Mouse (Mus musculus) CH12.LX (cell line): ENCODE results near the gene Uhrf1bp1. TPM values are rescaled to one million over a fixed set of nuclear protein-coding genes. Genes with fewer than 3 reads are reported as not detected.

Source experiments
- DNase-seq: peaks from one replicate; pipeline ENCODE4 v3.0.0-alpha.2; 2013; ENCODE audit errors: extremely low read depth
- H3K27ac ChIP-seq: 2 replicates; pipeline ENCODE4 v1.5.1; 2012; ENCODE audit warnings: low read depth, mild to moderate bottlenecking, control low read depth, moderate library complexity; ENCODE audit not compliant: insufficient read depth
- H3K27me3 ChIP-seq: replicated peaks from 2 replicates; pipeline ENCODE3; 2012; ENCODE audit warnings: inconsistent platforms
- H3K36me3 ChIP-seq, 2 experiments: replicated peaks in 1 of 2; 2 replicates each; pipeline versions ENCODE3 to v1.6.1; 2012; ENCODE audit warnings: inconsistent platforms in 1 of 2, low read length in 1 of 2, mild to moderate bottlenecking in 1 of 2, mixed read lengths in 1 of 2, moderate library complexity in 1 of 2; ENCODE audit not compliant: control insufficient read depth in 1 of 2, insufficient read depth in 1 of 2
- H3K4me1 ChIP-seq, 2 experiments: 2 replicates each; pipeline ENCODE4 v1.6.1; 2012; ENCODE audit warnings: inconsistent platforms in 1 of 2, moderate library complexity in 1 of 2; ENCODE audit not compliant: insufficient read depth in 2 of 2, control insufficient read depth in 1 of 2
- H3K4me2 ChIP-seq: 2 replicates; pipeline ENCODE4 v1.6.1; 2012; ENCODE audit warnings: low read depth, mild to moderate bottlenecking, control low read depth; ENCODE audit not compliant: poor library complexity, insufficient read depth, severe bottlenecking
- H3K4me3 ChIP-seq, 3 experiments: fragments of 150-350 bp in 1 of 3; sonication (generic) in 1 of 3; replicated peaks in 1 of 3; 2 replicates each; pipeline versions ENCODE3 to v1.5.1; 2011 to 2012; ENCODE audit warnings: low read depth in 2 of 3, low read length in 2 of 3, mild to moderate bottlenecking in 2 of 3, moderate library complexity in 2 of 3, control low read depth in 1 of 3, improper control_type of control experiment in 1 of 3, inconsistent platforms in 1 of 3, mixed read lengths in 1 of 3; ENCODE audit not compliant: poor library complexity in 1 of 3
- H3K79me2 ChIP-seq: replicated peaks from 2 replicates; pipeline ENCODE4 v1.6.1; 2012; ENCODE audit warnings: mild to moderate bottlenecking, moderate library complexity; ENCODE audit not compliant: control insufficient read depth, poor library complexity, insufficient read depth, severe bottlenecking; ENCODE audit errors: extremely low read depth
- H3K9ac ChIP-seq: 2 replicates; pipeline ENCODE4 v1.6.1; 2012; ENCODE audit warnings: low read depth, mild to moderate bottlenecking, control low read depth, moderate library complexity; ENCODE audit not compliant: insufficient read depth
- H3K9me3 ChIP-seq: replicated peaks from 2 replicates; pipeline ENCODE3; 2012; ENCODE audit warnings: low read length, inconsistent platforms, mixed read lengths
- BHLHE40 ChIP-seq: IDR thresholded peaks from 2 replicates; pipeline ENCODE4 v1.6.1; 2011; ENCODE audit warnings: mild to moderate bottlenecking, low read depth, low read length, improper control_type of control experiment
- CHD2 ChIP-seq: IDR thresholded peaks from 2 replicates; pipeline ENCODE4 v1.6.1; 2011; ENCODE audit warnings: low read length, improper control_type of control experiment
- ELF1 ChIP-seq: IDR thresholded peaks from 2 replicates; pipeline ENCODE4 v1.6.1; 2014; ENCODE audit warnings: low read depth, mild to moderate bottlenecking, inconsistent platforms, low read length, improper control_type of control experiment
- EP300 ChIP-seq: IDR thresholded peaks from 2 replicates; pipeline ENCODE4 v1.6.1; 2011; ENCODE audit warnings: low read length, improper control_type of control experiment
- IRF4 ChIP-seq: IDR thresholded peaks from 2 replicates; pipeline ENCODE4 v1.6.1; 2014; ENCODE audit warnings: low read depth, mild to moderate bottlenecking, inconsistent platforms, low read length, improper control_type of control experiment
- JUN ChIP-seq: IDR thresholded peaks from 2 replicates; pipeline ENCODE4 v1.6.1; 2011; ENCODE audit warnings: low read depth, mild to moderate bottlenecking, low read length, improper control_type of control experiment, moderate library complexity; ENCODE audit not compliant: insufficient read depth
- KAT2A ChIP-seq: IDR thresholded peaks from 2 replicates; pipeline ENCODE4 v1.6.1; 2012; ENCODE audit warnings: low read length, improper control_type of control experiment, inconsistent platforms; ENCODE audit not compliant: insufficient replicate concordance
- MAFK ChIP-seq: IDR thresholded peaks from 2 replicates; pipeline ENCODE4 v1.6.1; 2011; ENCODE audit warnings: low read length, improper control_type of control experiment; ENCODE audit not compliant: insufficient replicate concordance
- MAX ChIP-seq: IDR thresholded peaks from 2 replicates; pipeline ENCODE4 v1.6.1; 2011; ENCODE audit warnings: low read length, improper control_type of control experiment
- MAZ ChIP-seq: IDR thresholded peaks from 2 replicates; pipeline ENCODE4 v1.6.1; 2012; ENCODE audit warnings: low read depth, mild to moderate bottlenecking, inconsistent platforms, low read length, improper control_type of control experiment, moderate library complexity
- MEF2A ChIP-seq: IDR thresholded peaks from 2 replicates; pipeline ENCODE4 v1.6.1; 2014; ENCODE audit warnings: low read depth, mild to moderate bottlenecking, inconsistent platforms, low read length, improper control_type of control experiment, borderline replicate concordance
- MYC ChIP-seq: IDR thresholded peaks from 2 replicates; pipeline ENCODE4 v1.6.1; 2011; ENCODE audit warnings: low read depth, mild to moderate bottlenecking, improper control_type of control experiment, low read length
- NELFE ChIP-seq: IDR thresholded peaks from 2 replicates; pipeline ENCODE4 v1.6.1; 2011; ENCODE audit warnings: low read depth, low read length, improper control_type of control experiment
- NRF1 ChIP-seq: IDR thresholded peaks from 2 replicates; pipeline ENCODE4 v1.6.1; 2014; ENCODE audit warnings: low read depth, mild to moderate bottlenecking, inconsistent platforms, low read length, improper control_type of control experiment, moderate library complexity
- PAX5 ChIP-seq: IDR thresholded peaks from 2 replicates; pipeline ENCODE4 v1.6.1; 2012; ENCODE audit warnings: low read length, inconsistent platforms, mixed read lengths
- POLR2A ChIP-seq: IDR thresholded peaks from 2 replicates; pipeline ENCODE4 v1.6.1; 2011; ENCODE audit warnings: low read depth, mild to moderate bottlenecking, improper control_type of control experiment, low read length
- RAD21 ChIP-seq: IDR thresholded peaks from 2 replicates; pipeline ENCODE4 v1.6.1; 2011; ENCODE audit warnings: low read depth, mild to moderate bottlenecking, low read length, improper control_type of control experiment, moderate library complexity
- TBP ChIP-seq: conservative IDR thresholded peaks from 2 replicates; pipeline ENCODE4 v1.6.1; 2011; ENCODE audit warnings: low read depth, low read length, improper control_type of control experiment
- TCF12 ChIP-seq: IDR thresholded peaks from 2 replicates; pipeline ENCODE4 v1.6.1; 2014; ENCODE audit warnings: low read depth, mild to moderate bottlenecking, inconsistent platforms, low read length, improper control_type of control experiment
- UBTF ChIP-seq: IDR thresholded peaks from 2 replicates; pipeline ENCODE4 v1.6.1; 2012; ENCODE audit warnings: low read depth, mild to moderate bottlenecking, inconsistent platforms, low read length, improper control_type of control experiment, moderate library complexity
- ZC3H11A ChIP-seq: IDR thresholded peaks from 2 replicates; pipeline ENCODE4 v1.6.1; 2012; ENCODE audit warnings: low read depth, mild to moderate bottlenecking, inconsistent platforms, low read length, improper control_type of control experiment
- ZKSCAN1 ChIP-seq: IDR thresholded peaks from 2 replicates; pipeline ENCODE4 v1.6.1; 2012; ENCODE audit warnings: low read depth, inconsistent platforms, low read length, improper control_type of control experiment, borderline replicate concordance
- dilution Hi-C: fragments of 300-500 bp; cut with MboI; formaldehyde crosslinking; loops from 2 replicates; pipeline ENCODE4 v1.14.3; 2020; ENCODE audit warnings: low sequenced_read_pairs; ENCODE audit not compliant: extremely low pct_unique_long_range_greater_than_20kb, extremely low pct_ligation_motif_present
- in situ Hi-C: fragments of 300-500 bp; cut with MboI; formaldehyde crosslinking; loops from 3 replicates; pipeline ENCODE4 v1.14.3; 2019; ENCODE audit warnings: low sequenced_read_pairs, low pct_ligation_motif_present, low pct_unique_long_range_greater_than_20kb, mixed read lengths
- polyA plus RNA-seq: library from polyadenylated mRNA; unstranded; fragments of >175 nt; gene quantifications from 2 replicates; pipeline ENCODE4 v1.2.1, GENCODE M21; 2012; ENCODE audit warnings: low read depth; ENCODE audit not compliant: insufficient read length
- total RNA-seq, 2 experiments: library from RNA; depleted of rRNA; stranded (reverse); fragments of 300-350 nt in 1 of 2; fragments of >200 nt in 1 of 2; gene quantifications; 2 replicates each; pipeline ENCODE4 v1.2.3; 2012 to 2014

The Uhrf1bp1 gene
- total and polyA plus RNA-seq, 3 experiments = 6.0 to 13.6 (median 13.1) TPM

- H3K4me2 ChIP-seq = peak overlapping the region; percentile 74
- peak; percentile 71 for DNase-seq
- H3K4me1 ChIP-seq = peaks cover 10 to 40% of the 10 kb centered on the region in 2 experiments
Observed at GRCm38 (mm10) chr17:27824941-27825340, 31.3 kb upstream of the Uhrf1bp1 start.

GRCm38 (mm10) chr17:27825539-27825938 lies 30.7 kb upstream of the Uhrf1bp1 start:
- H3K79me2 ChIP-seq = no peaks in the 10 kb centered on the region
- in situ Hi-C loops = no loop called here
- DNase-seq = peak; percentile 42
- H3K4me3 ChIP-seq = peak overlapping the region; percentile 49 to 59 (median 58)
- H3K36me3 ChIP-seq = no peaks in the 10 kb centered on the region
- TF ChIP-seq UBTF (no peak), MAZ (no peak), MYC (no peak), JUN (no peak), TBP (peak; percentile 44; the same call in 1 of the 2 replicates)
- no peaks in the 10 kb centered on the region for H3K27me3 ChIP-seq
- H3K4me2 ChIP-seq = peak overlapping the region; percentile 74
- dilution Hi-C loops = no loop called here
- H3K4me1 ChIP-seq = peaks cover 10 to 40% of the 10 kb centered on the region in 2 experiments
- peak overlapping the region; percentile 61 for H3K9ac ChIP-seq
- H3K9me3 ChIP-seq = no peaks in the 10 kb centered on the region
- H3K27ac ChIP-seq = peak overlapping the region; percentile 93

More at GRCm38 (mm10) chr17:27824941-27825340, 31.3 kb upstream of the Uhrf1bp1 start:
- dilution Hi-C loops = no loop called here
- in situ Hi-C loops = no loop called here
- H3K9me3 ChIP-seq = no peaks in the 10 kb centered on the region
- peak overlapping the region; percentile 49 to 59 (median 58) for H3K4me3 ChIP-seq
- no peaks in the 10 kb centered on the region for H3K36me3 ChIP-seq
- H3K9ac ChIP-seq = peak overlapping the region; percentile 61
- peak overlapping the region; percentile 93 for H3K27ac ChIP-seq
- TF ChIP-seq CHD2 (no peak), ELF1 (0 out of 2 replicates have a peak, but pooled peaks have one; percentile 14)
- peaks cover 2% of the 10 kb centered on the region for H3K79me2 ChIP-seq
- H3K27me3 ChIP-seq = no peaks in the 10 kb centered on the region

- H3K27me3 ChIP-seq = no peaks in the 10 kb centered on the region
- peak overlapping the region; percentile 50 to 63 (median 58) for H3K4me3 ChIP-seq
- H3K4me2 ChIP-seq = peak overlapping the region; percentile 98
- H3K79me2 ChIP-seq = no peaks in the 10 kb centered on the region
- no peaks in the 10 kb centered on the region for H3K36me3 ChIP-seq
- H3K27ac ChIP-seq = peak overlapping the region; percentile 93
- in situ Hi-C loops = no loop called here
- H3K9me3 ChIP-seq = no peaks in the 10 kb centered on the region
- peak overlapping the region; percentile 73 for H3K9ac ChIP-seq
- DNase-seq = peak; percentile 90
- dilution Hi-C loops = no loop called here
- peaks cover 10 to 37% of the 10 kb centered on the region in 2 experiments for H3K4me1 ChIP-seq
- TF ChIP-seq POLR2A = peak; percentile 61
- peak; percentile 61 for TF ChIP-seq BHLHE40
- peak; percentile 82 for TF ChIP-seq MAX
- no peak for TF ChIP-seq ZC3H11A
- no peak for TF ChIP-seq UBTF
- TF ChIP-seq CHD2 = peak; percentile 63
- no peak for TF ChIP-seq KAT2A
- TF ChIP-seq EP300 = 0 out of 2 replicates have a peak, but pooled peaks have one; percentile 19
- TF ChIP-seq NELFE = peak; percentile 76
- peak; percentile 44; the same call in 1 of the 2 replicates for TF ChIP-seq TCF12
- TF ChIP-seq IRF4 = no peak; the same call in none of the 2 replicates
- 0 out of 2 replicates have a peak, but pooled peaks have one; percentile 54 for TF ChIP-seq MAFK
- TF ChIP-seq RAD21 = peak; percentile 29
- TF ChIP-seq ZKSCAN1 = no peak
- TF ChIP-seq MEF2A = peak; percentile 60
- TF ChIP-seq PAX5 = no peak
- no peak; the same call in 1 of the 2 replicates for TF ChIP-seq NRF1
Observed at GRCm38 (mm10) chr17:27825984-27826905, 30.0 kb upstream of the Uhrf1bp1 start.
